In the genomic region with DNA sequence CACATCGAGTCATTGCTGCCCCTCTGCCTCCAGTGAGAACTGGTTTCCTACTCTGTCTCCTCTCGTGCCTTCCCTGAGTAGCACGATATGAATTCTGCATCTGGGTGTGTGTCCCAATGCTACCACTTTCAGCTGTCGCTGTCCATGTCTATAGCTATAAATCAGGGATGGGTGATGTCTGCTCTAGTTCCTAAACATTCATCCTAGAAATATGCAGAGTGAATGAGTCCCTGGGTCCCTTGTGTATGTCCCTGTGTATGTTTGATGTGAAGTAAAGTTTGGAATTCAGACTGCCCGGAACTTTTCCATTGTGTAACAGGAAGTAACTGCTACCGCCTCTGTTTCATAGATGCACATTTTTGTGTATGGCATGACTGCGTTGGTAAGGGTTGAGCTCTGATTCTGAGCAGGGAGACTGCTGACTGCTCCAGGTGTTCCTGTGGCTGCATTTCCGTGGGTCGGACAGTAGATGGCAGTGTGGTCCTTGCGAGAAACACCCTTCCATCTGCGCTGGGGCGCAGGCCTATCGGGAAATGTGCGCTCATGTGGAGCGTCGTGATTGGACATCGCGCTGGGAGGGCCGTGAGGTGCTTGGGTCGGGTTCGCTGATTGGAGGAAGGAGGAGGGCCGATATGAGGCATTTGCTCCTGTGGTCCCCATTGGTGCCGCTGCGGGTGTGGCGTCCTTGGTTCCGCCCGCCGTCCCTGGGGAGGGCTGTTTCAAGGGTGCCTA, we compare ENCODE assay signal across 7 mouse cellular contexts. TPM values are rescaled to one million over a fixed set of nuclear protein-coding genes. Genes with fewer than 3 reads are reported as not detected.
DNase-seq lines count a peak whose midpoint lies in the region; ATAC-seq lines count a peak whose summit lies in the region.

No protein-coding gene starts in this region.

- DNase-seq in adrenal gland, adult 2 months = peak; percentile 96
- peak; percentile 98 for DNase-seq in embryo, embryonic 11.5 days (ENCODE audit: low read depth, low spot score)
- peak; percentile 84 to 92 for DNase-seq in gastrocnemius, postnatal 36 days
- peak; percentile 96 to 99 for DNase-seq in left cerebral cortex, postnatal 25 days (ENCODE audit: low spot score in 2 of 2)
- peak; percentile 95 for DNase-seq in midbrain, embryonic 10.5 days (ENCODE audit: low spot score)
- DNase-seq in right cerebral cortex, postnatal 4 days = peak; percentile 87

- peaks cover 2% of the 10 kb centered on the region; the same call in 1 of the 2 replicates for H3K36me3 ChIP-seq in intestine, embryonic 15.5 days
- peaks cover 49% of the 10 kb centered on the region for H3K36me3 ChIP-seq in midbrain, embryonic 10.5 days

- H3K4me2 ChIP-seq in intestine, embryonic 15.5 days (replicated peaks) = peak overlapping the region; percentile 75

- no peaks in the 10 kb centered on the region for H3K27me3 ChIP-seq in intestine, embryonic 15.5 days (replicated peaks)
- H3K27me3 ChIP-seq in midbrain, embryonic 10.5 days (ENCODE audit: low read depth, poor library complexity, severe bottlenecking) = no peaks in the 10 kb centered on the region

- peak overlapping the region; percentile 54 for H3K9ac ChIP-seq in intestine, embryonic 15.5 days

- peak; percentile 100 for ATAC-seq in intestine, embryonic 15.5 days

- intact Hi-C loops in gastrocnemius, postnatal 36 days (cut with DNase I) = loop anchor here (2.0 kb wide), 1 partner anchor 484 kb away; no protein-coding TSS in a partner anchor
- intact Hi-C loops in left cerebral cortex, postnatal 25 days (cut with DNase I) = loop anchor here (1.0 to 10.0 kb wide), 2 partner anchors 489 to 632 kb away; no protein-coding TSS in a partner anchor

- H3K9me3 ChIP-seq in intestine, embryonic 15.5 days = no peaks in the 10 kb centered on the region
- no peaks in the 10 kb centered on the region for H3K9me3 ChIP-seq in midbrain, embryonic 10.5 days (replicated peaks)

- peak overlapping the region; percentile 89; the same call in 1 of the 2 replicates for H3K27ac ChIP-seq in intestine, embryonic 15.5 days
- H3K27ac ChIP-seq in midbrain, embryonic 10.5 days (replicated peaks) = peak overlapping the region; percentile 91

- H3K4me3 ChIP-seq in intestine, embryonic 15.5 days (replicated peaks) = peak overlapping the region; percentile 44
- H3K4me3 ChIP-seq in midbrain, embryonic 10.5 days = peak overlapping the region; percentile 59

- H3K4me1 ChIP-seq in intestine, embryonic 15.5 days (replicated peaks) = peaks cover 3% of the 10 kb centered on the region; the same call in 1 of the 2 replicates
- H3K4me1 ChIP-seq in midbrain, embryonic 10.5 days = peaks cover 8% of the 10 kb centered on the region

- 9% methylated on average over 28 of the region's 28 CpGs for WGBS in intestine, embryonic 15.5 days
- 13% methylated on average over 28 of the region's 28 CpGs for WGBS in midbrain, embryonic 10.5 days

RNA-seq across cellular contexts. Expression of a gene that starts 8.3 kb away (rescaled TPM):
- total RNA-seq in adrenal gland, adult 2 months (2021) = 10 to 100 TPM; 45.6 to 54.2 TPM
- polyA plus RNA-seq in adrenal gland, adult 2 months (2012; rRNA removed) = 13.8 and 20.6 TPM in 2 replicates
- total RNA-seq in gastrocnemius, postnatal 36 days (2021) = 10 to 100 TPM; 27.4 to 28.4 TPM
- polyA plus RNA-seq in intestine, embryonic 15.5 days (2015; fragmentation: Nextera tagmentation; extraction: Ambion mirVana) = 71.4 and 72.2 TPM in 2 replicates
- 10 to 100 TPM; 28.1 to 29.3 TPM for total RNA-seq in left cerebral cortex, postnatal 25 days (2021)
- polyA plus RNA-seq in midbrain, embryonic 10.5 days (2016; fragmentation: Nextera tagmentation; extraction: Ambion mirVana) = 73.9 and 79.9 TPM in 2 replicates

RNA-seq across cellular contexts. Expression of a gene that starts 8.4 kb away (rescaled TPM):
- total RNA-seq in adrenal gland, adult 2 months (2021) = 10 to 100 TPM; 30.8 to 39.7 TPM
- polyA plus RNA-seq in adrenal gland, adult 2 months (2012; rRNA removed) = 10.0 and 15.0 TPM in 2 replicates
- total RNA-seq in gastrocnemius, postnatal 36 days (2021) = 10 to 100 TPM; 22.3 to 28.2 TPM
- polyA plus RNA-seq in intestine, embryonic 15.5 days (2015; fragmentation: Nextera tagmentation; extraction: Ambion mirVana) = 54.8 and 62.3 TPM in 2 replicates
- total RNA-seq in left cerebral cortex, postnatal 25 days (2021) = 10 to 100 TPM; 35.6 to 35.7 TPM
- polyA plus RNA-seq in midbrain, embryonic 10.5 days (2016; fragmentation: Nextera tagmentation; extraction: Ambion mirVana) = 53.2 and 54.4 TPM in 2 replicates

Comparison
In these comparisons a context has a peak if more than half of its experiments do, and no peak if none do; other contexts are left out.
1. Peak in every context shown above with its lines: DNase-seq, ATAC-seq, H3K4me3 ChIP-seq and H3K27ac ChIP-seq.